Mouse (Mus musculus): ENCODE results near the gene Teddm2. TPM values are rescaled to one million over a fixed set of nuclear protein-coding genes. Genes with fewer than 3 reads are reported as not detected.
"Not testable (repeated sequence)": the region's sequence is repeated elsewhere in the genome, so short reads cannot be mapped to it uniquely, and the experiment has no call there.

The Teddm2 gene
- polyA plus RNA-seq, 1 experiment from 2014 or later = 0.36 TPM

GRCm38 (mm10) chr1:153855946-153856345 is 44.1 kb downstream of the Teddm2 start:
- no peaks in the 10 kb centered on the region for H3K4me1 ChIP-seq (ENCODE audit: insufficient read depth)
- DNase-seq (no peak), ATAC-seq (ENCODE audit: insufficient read depth) (no peak)
- TF ChIP-seq CTCF (IDR thresholded peaks at IDR 0.05; ENCODE audit: low read depth) = no peak
- WGBS = 72% methylated on average over 8 of the region's 8 CpGs
- no peak overlapping the region for H3K27ac ChIP-seq (ENCODE audit: low read depth)
- H3K9me3 ChIP-seq (ENCODE audit: low read depth, low read length) = no peaks in the 10 kb centered on the region
- no peak overlapping the region for H3K9ac ChIP-seq
- no peaks in the 10 kb centered on the region for H3K27me3 ChIP-seq (ENCODE audit: insufficient read depth, low read length)
- no peak overlapping the region for H3K4me2 ChIP-seq
- no peak overlapping the region for H3K4me3 ChIP-seq (ENCODE audit: low read depth, low read length)
- H3K36me3 ChIP-seq (ENCODE audit: insufficient read depth) = no peaks in the 10 kb centered on the region

GRCm38 (mm10) chr1:153852696-153853095 is 47.3 kb downstream of the Teddm2 start:
- not testable (repeated sequence) for H3K4me1 ChIP-seq (ENCODE audit: insufficient read depth); ATAC-seq (ENCODE audit: insufficient read depth); DNase-seq; H3K4me2 ChIP-seq; H3K27ac ChIP-seq (ENCODE audit: low read depth); H3K9ac ChIP-seq; H3K9me3 ChIP-seq (ENCODE audit: low read depth, low read length); H3K4me3 ChIP-seq (ENCODE audit: low read depth, low read length); H3K27me3 ChIP-seq (ENCODE audit: insufficient read depth, low read length); H3K36me3 ChIP-seq (ENCODE audit: insufficient read depth)
- WGBS = 65% methylated on average over 7 of the region's 7 CpGs

GRCm38 (mm10) chr1:153846867-153847266 is 53.2 kb downstream of the Teddm2 start:
- no peak overlapping the region for H3K4me2 ChIP-seq
- no peak overlapping the region for H3K27ac ChIP-seq (ENCODE audit: low read depth)
- H3K4me3 ChIP-seq (ENCODE audit: low read depth, low read length) = no peak overlapping the region
- no peak overlapping the region for H3K9ac ChIP-seq
- no peaks in the 10 kb centered on the region for H3K36me3 ChIP-seq (ENCODE audit: insufficient read depth)
- H3K4me1 ChIP-seq (ENCODE audit: insufficient read depth) = no peaks in the 10 kb centered on the region
- WGBS = 20% methylated on average over 6 of the region's 6 CpGs
- ATAC-seq (ENCODE audit: insufficient read depth) = 0 out of 2 replicates have a peak, but pooled peaks have one; percentile 21
- TF ChIP-seq CTCF (IDR thresholded peaks at IDR 0.05; ENCODE audit: low read depth) = peak; percentile 75
- H3K9me3 ChIP-seq (ENCODE audit: low read depth, low read length) = no peaks in the 10 kb centered on the region
- peak; percentile 81 for DNase-seq
- H3K27me3 ChIP-seq (ENCODE audit: insufficient read depth, low read length) = no peaks in the 10 kb centered on the region

GRCm38 (mm10) chr1:153846420-153846819 is 53.6 kb downstream of the Teddm2 start:
- TF ChIP-seq CTCF (IDR thresholded peaks at IDR 0.05; ENCODE audit: low read depth) = no peak
- no peaks in the 10 kb centered on the region for H3K9me3 ChIP-seq (ENCODE audit: low read depth, low read length)
- 88% methylated on average over 7 of the region's 7 CpGs for WGBS
- H3K4me2 ChIP-seq = no peak overlapping the region
- H3K9ac ChIP-seq = no peak overlapping the region
- no peak overlapping the region for H3K4me3 ChIP-seq (ENCODE audit: low read depth, low read length)
- H3K36me3 ChIP-seq (ENCODE audit: insufficient read depth) = no peaks in the 10 kb centered on the region
- no peak overlapping the region for H3K27ac ChIP-seq (ENCODE audit: low read depth)
- H3K27me3 ChIP-seq (ENCODE audit: insufficient read depth, low read length) = no peaks in the 10 kb centered on the region
- DNase-seq (no peak), ATAC-seq (ENCODE audit: insufficient read depth) (no peak)
- no peaks in the 10 kb centered on the region for H3K4me1 ChIP-seq (ENCODE audit: insufficient read depth)

GRCm38 (mm10) chr1:153844042-153844441 is 56.0 kb downstream of the Teddm2 start, which contains the start of gene Rgsl1:
TSS of gene Rgsl1 (minus strand) at chr1:153844142.
- TF ChIP-seq CTCF (IDR thresholded peaks at IDR 0.05; ENCODE audit: low read depth) = no peak
- DNase-seq = no peak
- Histone ChIP-seq H3K27ac (ENCODE audit: low read depth) (no peak within 1 kb of the TSS), H3K36me3 (ENCODE audit: insufficient read depth) (no peaks in the 10 kb centered on the region), H3K27me3 (ENCODE audit: insufficient read depth, low read length) (no peaks in the 10 kb centered on the region), H3K4me1 (ENCODE audit: insufficient read depth) (no peaks in the 10 kb centered on the region), H3K9ac (no peak within 1 kb of the TSS), H3K9me3 (ENCODE audit: low read depth, low read length) (no peaks in the 10 kb centered on the region), H3K4me2 (no peak within 1 kb of the TSS), H3K4me3 (ENCODE audit: low read depth, low read length) (no peak within 1 kb of the TSS)
- ATAC-seq (ENCODE audit: insufficient read depth) = no peak
- 92% methylated on average over 8 of the region's 8 CpGs for WGBS

- H3K9me3 ChIP-seq (ENCODE audit: low read depth, low read length) = no peaks in the 10 kb centered on the region
- H3K9ac ChIP-seq = no peak overlapping the region
- H3K27ac ChIP-seq (ENCODE audit: low read depth) = no peak overlapping the region
- 86% methylated on average over 11 of the region's 11 CpGs for WGBS
- H3K4me1 ChIP-seq (ENCODE audit: insufficient read depth) = no peaks in the 10 kb centered on the region
- no peak for TF ChIP-seq CTCF (IDR thresholded peaks at IDR 0.05; ENCODE audit: low read depth)
- DNase-seq (no peak), ATAC-seq (ENCODE audit: insufficient read depth) (no peak)
- no peak overlapping the region for H3K4me2 ChIP-seq
- H3K27me3 ChIP-seq (ENCODE audit: insufficient read depth, low read length) = no peaks in the 10 kb centered on the region
- H3K4me3 ChIP-seq (ENCODE audit: low read depth, low read length) = no peak overlapping the region
- H3K36me3 ChIP-seq (ENCODE audit: insufficient read depth) = no peaks in the 10 kb centered on the region
Observed at GRCm38 (mm10) chr1:153842121-153842740, 57.8 kb downstream of the Teddm2 start.

- Histone ChIP-seq H3K9ac (no peak overlapping the region), H3K4me2 (no peak overlapping the region), H3K4me3 (ENCODE audit: low read depth, low read length) (no peak overlapping the region), H3K9me3 (ENCODE audit: low read depth, low read length) (no peaks in the 10 kb centered on the region), H3K27me3 (ENCODE audit: insufficient read depth, low read length) (no peaks in the 10 kb centered on the region), H3K27ac (ENCODE audit: low read depth) (no peak overlapping the region), H3K4me1 (ENCODE audit: insufficient read depth) (no peaks in the 10 kb centered on the region), H3K36me3 (ENCODE audit: insufficient read depth) (no peaks in the 10 kb centered on the region)
- DNase-seq (no peak), ATAC-seq (ENCODE audit: insufficient read depth) (no peak)
- 71% methylated on average over 4 of the region's 4 CpGs for WGBS
- TF ChIP-seq CTCF (IDR thresholded peaks at IDR 0.05; ENCODE audit: low read depth) = no peak
Observed at GRCm38 (mm10) chr1:153836036-153836435, 64.0 kb downstream of the Teddm2 start.
